Mouse (Mus musculus) layer of hippocampus, postnatal 14 days (tissue): ENCODE measurements around the gene Shkbp1. TPM values are rescaled to one million over a fixed set of nuclear protein-coding genes. Genes with fewer than 3 reads are reported as not detected.

Experiments
- DNase-seq, 2 experiments: peaks; one replicate each; pipeline ENCODE4 v3.0.0; 2021 to 2022; ENCODE audit warnings: low spot score in 2 of 2, mixed read lengths in 1 of 2
- total RNA-seq, 2 experiments: library from RNA; stranded (reverse); gene quantifications; 2 replicates each; pipeline ENCODE4 v1.2.3; 2021

Shkbp1 gene
- total RNA-seq, 2 experiments from 2014 or later: 24.7 to 26.2 TPM

DNA sequence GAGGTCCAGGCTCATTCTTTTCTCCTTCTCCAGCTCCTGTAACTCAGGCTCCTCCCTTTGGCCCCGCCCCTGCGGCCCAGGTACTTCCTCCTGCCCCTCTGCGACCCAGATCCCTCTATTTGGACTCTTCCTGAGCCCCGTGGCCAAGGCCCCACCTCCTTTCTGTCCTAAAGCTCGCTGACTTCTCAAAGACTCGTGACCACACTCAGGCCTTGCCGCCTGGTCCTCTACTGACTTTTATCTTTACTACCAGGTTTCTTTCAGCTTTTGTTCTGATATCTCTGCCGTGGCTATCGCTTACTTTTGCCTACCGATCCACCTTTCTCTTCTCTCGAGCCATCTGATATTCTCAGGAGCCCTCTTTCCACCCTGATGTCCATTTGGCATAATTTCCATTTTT, 12.2 kb upstream of the Shkbp1 start:
- DNase-seq: no peak

DNA sequence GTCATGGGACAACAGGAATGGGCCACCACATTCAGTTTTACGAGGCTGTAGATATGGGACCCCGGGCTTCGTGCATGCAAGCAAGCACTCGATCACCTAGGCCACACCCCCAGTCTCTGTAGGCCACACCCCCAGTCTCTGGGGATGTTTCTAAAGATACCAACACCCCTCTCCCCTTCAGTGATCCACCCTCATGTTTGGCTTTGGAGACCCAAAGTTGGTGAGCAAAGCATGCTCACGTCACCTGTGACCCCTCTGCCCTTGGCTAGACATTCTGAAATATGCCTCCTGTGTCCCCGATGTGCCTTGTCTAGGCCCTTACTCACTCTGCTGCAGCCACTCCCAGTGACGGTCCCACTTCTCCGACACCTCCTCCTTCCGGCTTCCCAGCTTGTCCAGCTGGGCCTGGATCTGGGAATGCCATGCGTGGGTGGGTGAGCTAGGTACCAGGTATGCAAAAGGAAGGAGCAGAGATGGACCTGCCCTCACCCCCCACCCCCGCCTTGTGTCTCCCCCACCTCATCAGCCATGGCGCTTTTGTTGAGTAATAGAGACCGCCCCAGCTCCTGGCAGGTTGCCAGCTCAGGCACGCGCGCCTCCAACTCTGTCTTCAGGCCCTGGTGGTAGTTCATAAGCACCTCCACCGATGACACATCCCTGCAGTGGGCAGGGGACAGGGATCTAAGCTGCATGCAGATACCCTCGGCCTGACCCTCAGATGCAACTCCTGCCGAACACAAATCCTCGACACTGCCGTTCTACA, 10.4 kb upstream of the Shkbp1 start:
- no peak for DNase-seq

DNA sequence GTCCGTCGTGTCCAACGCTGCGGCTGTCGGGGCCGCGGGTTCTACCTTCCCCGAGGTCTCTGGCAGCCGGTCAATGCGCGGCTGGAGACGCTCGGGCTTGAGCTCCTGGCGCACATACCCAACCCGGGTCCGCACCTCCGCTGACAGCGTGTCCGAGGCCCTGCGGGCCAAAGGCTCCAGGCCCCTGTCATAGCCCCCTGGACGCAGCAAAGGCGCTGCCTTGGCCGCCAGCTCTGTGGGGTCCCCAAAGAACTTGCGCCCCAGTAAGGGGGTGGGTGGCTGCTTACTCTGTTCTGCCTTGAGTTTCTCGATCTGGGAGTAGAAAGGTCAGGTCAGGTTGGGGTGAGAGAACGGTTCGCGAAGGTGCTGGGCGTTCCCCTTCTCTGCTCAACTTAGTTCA, 8.6 kb upstream of the Shkbp1 start:
- no peak for DNase-seq

DNA sequence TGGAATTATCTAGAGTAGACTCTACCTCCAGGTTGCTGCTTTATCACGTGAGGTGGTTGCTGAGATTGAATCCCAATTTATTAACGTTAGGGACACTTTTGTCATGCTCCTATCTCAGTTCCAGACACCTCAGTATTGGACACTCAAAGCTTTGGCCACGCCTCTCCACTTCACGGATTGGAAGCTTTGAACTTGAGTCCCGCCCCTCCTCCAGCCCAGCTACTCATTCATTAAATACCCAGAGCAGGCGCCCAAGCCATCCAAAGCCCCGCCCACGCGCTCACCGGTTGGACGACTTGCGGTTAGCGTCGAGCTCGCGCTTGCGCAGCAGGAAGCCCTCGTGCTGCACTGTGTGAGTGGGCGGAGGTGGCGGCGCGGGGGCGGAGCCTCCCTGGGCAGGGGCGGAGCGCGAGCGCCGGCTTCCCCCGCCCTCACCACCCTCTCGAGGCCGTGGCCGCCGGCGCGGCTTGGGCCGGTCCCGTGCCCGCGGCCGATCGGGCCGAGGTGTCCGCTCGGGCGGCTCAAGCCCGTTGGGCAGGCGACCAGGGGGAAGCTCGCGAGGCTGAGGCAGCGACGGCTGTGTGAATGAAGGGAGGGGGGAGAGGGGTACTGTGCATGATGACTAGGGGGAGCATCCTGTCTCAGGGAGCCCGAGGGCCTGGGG, 5.6 kb upstream of the Shkbp1 start:
- peak; percentile 98 to 100 for DNase-seq

DNA sequence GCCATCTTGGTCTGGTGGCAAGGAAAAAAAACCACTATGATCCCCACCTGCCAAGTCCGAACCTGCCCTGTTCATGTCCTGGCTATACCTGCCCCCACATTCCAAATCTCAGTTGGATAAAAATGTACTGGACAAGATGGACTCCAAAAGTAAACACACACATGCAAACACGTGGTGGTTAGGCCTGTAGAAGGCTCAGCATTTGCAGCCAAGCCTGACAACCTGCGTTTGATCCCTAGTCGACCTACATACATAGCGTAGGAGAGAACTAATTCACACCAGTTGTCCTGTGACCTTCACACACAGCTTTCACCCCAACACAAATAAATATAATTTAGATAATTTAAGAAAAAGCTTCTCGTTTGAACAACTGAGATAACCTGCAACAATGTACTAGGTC, 4.9 kb upstream of the Shkbp1 start:
- no peak for DNase-seq

DNA sequence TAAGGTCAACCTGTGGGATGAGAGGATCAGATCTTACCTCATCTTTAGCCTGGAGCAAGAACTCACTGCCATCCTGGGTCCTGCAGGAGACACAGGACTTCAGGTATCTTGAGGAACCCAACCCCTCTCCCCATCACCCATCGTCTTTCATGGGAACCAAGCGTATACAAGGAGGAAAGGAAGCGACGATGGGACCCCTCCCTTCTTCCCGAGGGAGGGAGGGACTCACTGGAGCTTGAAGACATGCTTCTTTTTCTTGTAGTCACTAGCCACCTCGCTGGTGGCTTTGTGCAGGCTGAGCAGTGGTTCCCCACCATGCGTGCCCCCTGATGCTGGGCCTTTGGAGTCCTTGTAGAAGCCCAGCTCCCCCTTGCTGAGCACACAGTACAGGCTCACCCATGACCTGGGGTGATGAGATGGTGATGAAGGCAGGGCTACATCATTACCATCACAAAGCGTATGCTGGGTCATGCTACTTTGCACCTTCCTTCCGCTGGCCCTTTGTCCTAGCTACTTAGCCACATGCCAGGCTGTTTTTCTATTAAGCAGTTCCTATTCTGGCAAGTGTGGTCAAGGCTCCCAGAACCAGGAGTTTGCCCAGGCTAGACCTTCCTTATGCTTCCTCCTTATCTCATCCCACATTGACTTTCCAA, 4.0 kb upstream of the Shkbp1 start:
- no peak for DNase-seq

DNA sequence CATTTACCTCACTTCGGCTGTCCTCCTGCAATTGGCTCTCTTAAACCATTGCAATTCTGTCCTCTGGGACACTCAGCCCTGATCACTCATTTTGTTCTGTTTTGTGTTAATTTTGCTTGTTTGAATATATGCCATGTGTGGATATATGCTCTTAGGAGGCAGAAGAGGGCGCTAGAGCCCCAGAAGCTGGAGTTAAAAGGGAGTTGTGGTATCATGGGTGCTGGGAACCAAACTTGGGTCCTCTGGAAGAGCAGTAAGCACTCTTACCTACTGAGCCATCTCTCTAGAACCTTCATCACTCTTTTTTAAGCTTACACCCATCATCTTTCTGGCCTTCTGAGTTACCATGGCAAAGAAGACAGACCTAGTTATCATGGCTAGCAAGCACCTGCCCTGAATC, 3.3 kb upstream of the Shkbp1 start:
- no peak for DNase-seq

DNA sequence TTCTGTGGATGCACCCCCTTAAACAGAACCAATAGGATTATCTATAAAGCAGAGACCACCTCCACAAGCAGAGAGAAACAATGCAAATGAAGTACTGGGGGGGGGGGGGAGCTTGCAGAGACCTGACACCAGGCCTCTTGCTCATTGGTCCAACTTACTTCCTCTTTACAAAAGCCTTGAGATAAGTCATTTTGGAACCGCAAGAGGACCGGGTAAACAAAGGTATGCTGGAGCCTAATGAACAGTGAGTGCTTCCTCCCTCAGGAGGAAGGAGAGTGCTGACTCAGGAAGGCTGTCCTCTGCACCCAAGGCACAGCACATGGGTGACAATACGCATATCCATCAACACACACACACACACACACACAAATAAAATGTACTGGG, 1.8 kb upstream of the Shkbp1 start:
- no peak for DNase-seq

DNA sequence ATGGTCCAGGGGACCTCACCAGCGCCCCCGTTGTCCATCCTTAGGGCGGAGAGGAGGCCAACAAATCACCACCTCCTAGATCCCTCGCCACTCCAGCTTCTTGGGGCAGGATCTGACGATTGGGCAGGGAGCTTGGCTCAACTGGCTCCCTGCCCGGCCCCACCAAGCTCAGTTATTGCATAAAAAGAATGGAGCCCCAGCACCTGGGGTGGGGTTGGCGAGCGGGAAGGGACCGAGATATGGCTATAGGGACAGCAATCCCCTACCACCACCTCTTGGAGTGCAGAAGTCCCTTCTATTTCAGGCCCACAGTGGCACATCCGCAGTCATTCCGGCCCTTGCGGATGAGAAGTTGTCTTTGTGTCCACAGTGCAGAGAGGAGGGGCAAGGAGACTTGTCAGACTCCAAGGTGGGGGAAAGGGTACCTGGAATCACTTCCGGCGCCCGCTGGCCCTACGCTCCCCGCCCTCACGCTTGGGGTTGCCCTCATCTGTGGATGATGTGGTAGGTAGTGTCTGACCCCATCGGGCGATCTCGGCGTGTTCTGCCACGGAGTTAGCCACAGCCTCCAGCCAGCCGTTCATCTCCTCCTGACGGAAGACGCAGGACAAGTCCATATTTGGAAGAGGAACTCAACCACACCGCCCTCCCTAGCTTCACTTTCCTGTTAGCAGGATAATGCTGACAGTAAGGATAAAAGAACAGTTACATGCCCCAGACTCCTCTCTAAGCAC, 1.2 kb upstream of the Shkbp1 start, which contains the start of gene Gm20479:
TSS of gene Gm20479 (minus strand) at position 559 of the 734 bp plus-strand sequence.
- DNase-seq: no peak

DNA sequence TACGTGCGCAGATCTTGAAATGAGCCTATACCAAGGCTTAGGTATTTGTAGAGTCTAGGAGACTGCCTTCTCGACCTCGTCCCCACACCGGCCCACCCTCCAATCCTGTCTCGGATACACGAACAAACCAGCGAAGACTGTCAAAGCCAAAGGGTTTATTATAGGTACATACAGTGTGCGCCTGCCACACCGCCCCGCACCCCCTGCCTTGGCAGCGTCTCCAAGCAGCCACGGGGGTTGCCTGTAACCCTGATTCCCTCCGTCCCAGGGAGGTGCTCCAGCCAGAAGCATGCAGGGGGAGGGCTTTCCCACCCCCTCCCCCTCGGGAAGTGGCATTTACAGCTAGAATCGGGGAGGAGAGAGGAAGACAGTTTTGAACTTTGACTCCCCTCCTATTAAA, 429 bp upstream of the Shkbp1 start:
- no peak for DNase-seq

DNA sequence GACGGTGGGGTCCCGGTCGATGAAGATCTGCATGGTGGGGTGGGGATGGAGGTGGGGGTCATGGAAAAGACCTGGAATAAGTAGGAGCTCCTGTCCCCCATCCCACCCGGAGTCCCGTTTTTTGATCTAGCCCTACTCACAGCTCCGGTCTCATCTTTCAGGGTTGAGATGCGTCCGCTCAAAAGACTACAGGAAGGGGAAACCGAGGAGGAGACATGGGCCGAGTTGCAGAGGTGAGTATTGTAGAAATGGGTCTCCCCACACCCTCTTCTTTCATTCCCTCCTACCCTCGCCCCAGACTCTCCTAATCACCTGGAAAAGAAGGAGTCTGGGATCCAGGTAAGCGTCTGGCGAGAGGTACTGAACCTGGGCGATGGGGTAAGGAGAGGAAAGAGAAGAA, 558 bp downstream of the Shkbp1 start:
- DNase-seq: no peak

DNA sequence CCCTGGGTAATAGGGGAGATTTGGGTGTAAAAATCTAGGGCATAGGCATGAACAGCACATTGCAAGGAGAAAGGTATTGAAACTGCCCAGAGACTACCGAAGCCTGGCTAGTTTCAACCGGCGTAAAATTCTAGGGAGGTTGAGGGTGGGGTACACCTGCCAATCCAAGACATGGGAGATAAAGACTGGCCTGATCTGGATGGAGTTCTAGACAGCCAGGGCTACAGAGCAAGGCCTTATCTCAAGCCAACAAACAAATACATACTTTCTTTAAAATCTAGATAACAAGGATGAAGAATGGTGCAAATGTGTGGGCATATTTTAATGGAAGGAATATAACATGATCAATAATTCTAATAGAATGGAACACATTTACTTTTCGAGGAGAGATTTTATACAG, 1.0 kb downstream of the Shkbp1 start:
- DNase-seq: no peak

DNA sequence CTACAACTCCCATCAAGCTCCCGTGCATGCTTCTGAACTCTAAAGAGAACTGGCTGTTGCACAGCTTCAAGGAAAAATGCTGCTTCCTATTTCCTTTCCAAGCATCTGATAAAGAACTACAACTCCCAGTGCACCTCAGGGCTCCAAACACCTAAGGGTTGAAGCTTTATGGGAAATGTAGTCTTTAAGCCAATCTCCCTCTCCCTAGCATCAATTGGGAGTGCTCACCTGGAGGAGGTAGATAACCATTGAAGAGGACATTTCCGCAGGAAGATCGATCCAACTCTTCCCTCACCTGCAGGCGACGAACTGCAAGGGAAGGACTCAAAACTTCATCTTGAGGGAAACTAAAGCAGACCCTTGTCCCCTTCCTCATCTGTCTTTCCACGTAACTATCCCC, 1.7 kb downstream of the Shkbp1 start:
- DNase-seq: peak in 1 of 2 experiments; percentile 58

DNA sequence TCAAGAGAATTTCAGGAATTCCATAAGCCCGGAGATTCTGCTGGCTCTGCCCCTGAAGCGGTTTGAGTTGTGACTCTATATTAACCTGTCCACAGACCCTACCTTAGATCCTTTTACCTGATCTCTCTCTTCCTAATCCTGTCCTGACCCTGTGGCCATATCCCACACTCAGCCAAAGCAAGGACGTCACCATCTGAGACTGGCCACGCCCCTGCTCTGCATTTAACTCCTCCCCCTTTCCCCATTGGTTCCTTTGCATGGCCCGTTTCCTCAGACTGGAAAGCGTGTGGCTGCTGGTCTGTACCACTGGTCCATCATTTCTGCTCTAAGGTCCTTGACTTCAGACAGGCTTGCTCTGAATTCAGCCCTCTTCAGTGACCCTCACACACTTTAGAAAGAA, 10.4 kb downstream of the Shkbp1 start:
- DNase-seq: no peak

DNA sequence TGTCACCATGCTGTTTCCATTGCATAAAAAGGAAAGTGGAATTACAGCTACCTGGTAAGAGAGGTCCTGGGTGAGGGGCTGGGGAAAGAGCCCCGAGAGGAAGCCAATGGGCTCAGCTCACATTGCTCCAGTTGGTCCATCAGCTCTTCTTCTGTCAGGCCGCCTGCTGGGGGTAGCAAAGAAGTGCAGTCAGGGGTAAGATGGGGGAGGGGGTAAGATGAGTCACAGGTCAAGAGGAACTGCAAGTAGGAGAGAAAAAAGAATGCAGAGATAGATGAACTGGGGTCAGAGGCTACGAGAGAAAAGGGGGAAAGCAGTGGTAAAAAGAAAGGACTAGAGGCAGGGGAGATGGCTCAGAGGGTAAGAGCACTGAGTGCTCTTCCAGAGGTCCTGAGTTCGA, 13.2 kb downstream of the Shkbp1 start:
- no peak for DNase-seq

DNA sequence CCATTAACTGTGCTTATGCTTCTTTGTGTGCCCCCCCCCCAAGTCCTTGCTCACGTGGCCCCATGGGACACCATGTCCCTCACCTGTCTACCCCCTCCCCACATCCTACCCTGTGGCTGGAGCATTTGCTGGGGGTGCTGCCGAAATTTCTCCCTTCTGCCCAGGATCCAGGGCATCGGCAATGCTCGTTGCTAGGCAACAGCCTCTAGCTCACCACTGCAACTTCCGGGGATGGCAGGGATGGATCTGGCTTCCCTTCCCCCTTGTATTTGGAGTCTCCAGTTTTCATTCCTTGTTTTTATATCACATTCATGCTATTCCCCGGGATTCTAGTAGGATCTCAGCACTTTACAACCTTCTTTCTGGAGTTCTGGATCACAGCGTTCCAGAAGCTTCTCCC, 16.3 kb downstream of the Shkbp1 start:
- peak in 1 of 2 experiments; percentile 78 for DNase-seq

DNA sequence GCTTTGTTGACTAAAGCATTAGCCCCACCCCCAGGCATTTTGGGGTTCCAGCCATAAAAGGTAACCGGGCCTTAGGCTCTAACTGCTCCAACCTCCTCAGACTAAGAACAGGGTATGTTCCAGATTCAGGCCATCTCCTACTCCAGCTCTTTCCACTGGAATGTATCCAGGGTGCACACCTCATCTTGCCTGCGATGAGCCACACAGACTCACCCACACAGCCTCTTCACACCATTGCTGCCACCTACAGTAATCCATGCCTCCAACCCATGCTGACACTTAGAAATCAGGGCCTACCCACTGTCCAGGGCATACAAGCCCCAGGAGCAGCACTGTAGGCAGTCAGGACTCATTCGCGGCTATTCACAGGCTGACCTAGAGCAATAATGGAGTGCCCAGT, 16.7 kb downstream of the Shkbp1 start:
- no peak for DNase-seq

DNA sequence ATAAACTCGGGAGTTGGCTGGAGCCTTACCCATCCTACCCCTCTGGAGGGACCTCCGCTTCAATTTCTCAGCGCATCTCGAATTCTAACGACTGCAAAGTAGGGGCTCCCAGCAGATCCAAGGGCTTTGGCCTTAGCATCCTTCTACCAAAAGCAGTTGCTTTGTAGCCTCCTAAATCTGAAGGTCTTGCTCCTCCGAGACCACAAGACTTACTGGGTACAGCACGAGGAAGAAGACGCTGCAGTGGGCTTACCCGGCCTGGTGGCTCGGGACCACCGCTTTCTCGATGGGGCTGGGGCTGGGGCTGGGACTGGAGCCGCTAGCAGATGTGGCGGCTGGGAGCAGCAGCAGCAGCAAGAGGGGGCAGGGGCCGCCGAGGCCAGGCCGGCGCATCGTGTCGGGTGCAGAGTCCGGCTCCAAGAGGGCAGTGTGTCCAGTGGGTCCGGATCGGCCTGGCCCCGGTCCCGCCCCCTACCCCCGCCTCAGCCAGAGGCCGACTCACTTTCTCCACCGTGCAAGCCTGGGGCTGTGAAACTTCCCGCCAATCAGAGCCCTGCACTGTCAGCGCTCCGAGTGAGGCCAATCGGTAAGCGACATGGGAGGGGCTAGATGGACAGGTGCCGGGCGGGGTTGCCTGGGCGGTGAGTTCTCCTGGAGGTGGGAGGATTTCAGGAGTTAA, 18.5 kb downstream of the Shkbp1 start, which contains the start of gene Ltbp4:
TSS of gene Ltbp4 (minus strand) at position 518 of the 679 bp plus-strand sequence.
- DNase-seq: no peak

DNA sequence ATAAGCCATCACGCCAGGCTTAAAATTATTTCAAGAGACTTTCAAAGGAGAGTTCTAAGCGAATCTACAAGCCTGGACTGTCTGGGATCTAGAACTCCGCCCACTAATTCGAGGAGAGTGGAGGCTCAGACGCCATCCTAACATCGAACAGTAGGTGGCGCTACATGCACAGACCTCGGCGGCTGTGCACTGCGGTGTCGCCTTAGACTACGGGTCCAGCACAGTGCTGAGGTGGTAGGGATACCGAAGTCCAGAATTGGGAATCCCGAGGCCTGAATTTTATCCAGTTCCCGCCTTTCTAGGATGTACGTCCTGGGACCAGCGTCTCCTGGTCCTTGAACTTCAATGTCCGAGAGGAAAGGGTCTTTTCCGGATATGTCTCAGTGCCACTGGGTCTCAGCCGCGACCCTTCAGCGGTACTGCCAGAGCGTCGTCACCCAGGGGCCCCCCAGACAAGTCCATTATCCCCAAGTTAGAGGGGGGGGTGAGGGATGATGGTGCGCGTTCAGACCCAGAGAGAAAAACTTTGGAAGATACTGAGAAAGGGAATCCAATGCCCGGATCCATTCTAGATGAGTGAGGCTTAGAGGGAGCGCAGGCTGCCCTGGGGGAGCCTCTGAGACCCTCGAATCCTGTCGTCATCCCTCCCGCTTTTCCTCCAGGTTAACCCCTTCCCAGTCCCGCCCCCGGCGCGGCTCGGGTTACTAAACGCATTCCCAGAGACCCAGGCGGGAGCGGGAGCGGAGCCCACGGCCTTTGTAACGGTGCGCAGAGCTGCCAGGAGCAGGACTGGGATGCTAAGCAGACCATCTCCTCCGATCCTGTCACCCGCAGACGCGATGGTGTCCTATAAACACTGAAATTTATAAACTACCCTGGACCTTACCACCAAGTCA, 19.6 kb downstream of the Shkbp1 start:
- peak; percentile 91 to 93 for DNase-seq
